Mouse (Mus musculus): ENCODE data around the gene Nsg2. TPM values are rescaled to one million over a fixed set of nuclear protein-coding genes. Genes with fewer than 3 reads are reported as not detected.
"Not testable (repeated sequence)": the region's sequence is repeated elsewhere in the genome, so short reads cannot be mapped to it uniquely, and the experiment has no call there.

Gene Nsg2
- total RNA-seq (2021): 100 to 1,000 TPM; 605 to 615 TPM
- long read RNA-seq, experiment 1, transcript Nsg2-201 (5 exons, 2,239 nt): major isoform, 12 of 74 reads
- long read RNA-seq, experiment 1, partial matches to known transcripts: 55 of 74 reads
- long read RNA-seq, experiment 1, other reads (novel, unspliced or antisense): 3 of 74 reads
- long read RNA-seq, experiment 2, partial matches to known transcripts: 40 of 52 reads
- long read RNA-seq, experiment 2, other reads (novel, unspliced or antisense): 4 of 52 reads

- peak; percentile 68 for TF ChIP-seq CTCF (IDR thresholded peaks at IDR 0.05)
- peak within 1 kb of the TSS; percentile 62 for H3K4me3 ChIP-seq
- peak; percentile 89 to 90 for DNase-seq (ENCODE audit: extremely low spot score in 1 of 2, low spot score in 2 of 2)
- peak within 1 kb of the TSS; percentile 94 for H3K27ac ChIP-seq
- intact Hi-C loops (cut with DNase I): loop anchor here (1.0 to 5.0 kb wide), 4 partner anchors 61 to 162 kb away; no protein-coding TSS in a partner anchor
Measured at GRCm38 (mm10) chr11:32000281-32000680, at the start of gene Nsg2. TSS of gene Nsg2 (plus strand) at chr11:32000463.

- no peak for TF ChIP-seq CTCF (IDR thresholded peaks at IDR 0.05)
- Histone ChIP-seq H3K27ac (no peak overlapping the region), H3K4me3 (no peak overlapping the region)
- intact Hi-C loops (cut with DNase I): no loop called here
- DNase-seq (ENCODE audit: extremely low spot score in 1 of 2, low spot score in 2 of 2): no peak
Measured at GRCm38 (mm10) chr11:31960071-31960470, 40.2 kb upstream of the Nsg2 start.

GRCm38 (mm10) chr11:31963993-31964392 is 36.3 kb upstream of the Nsg2 start:
- TF ChIP-seq CTCF (IDR thresholded peaks at IDR 0.05): no peak
- DNase-seq (ENCODE audit: extremely low spot score in 1 of 2, low spot score in 2 of 2): no peak
- H3K27ac ChIP-seq: no peak overlapping the region
- intact Hi-C loops (cut with DNase I): no loop called here
- no peak overlapping the region for H3K4me3 ChIP-seq

GRCm38 (mm10) chr11:31965256-31966134 is 34.8 kb upstream of the Nsg2 start, which contains the start of gene 4930524B15Rik:
TSS of gene 4930524B15Rik (plus strand) at chr11:31965592.
- no peak for DNase-seq (ENCODE audit: extremely low spot score in 1 of 2, low spot score in 2 of 2)
- no peak within 1 kb of the TSS for H3K27ac ChIP-seq
- TF ChIP-seq CTCF (IDR thresholded peaks at IDR 0.05): no peak
- H3K4me3 ChIP-seq: peak within 1 kb of the TSS; percentile 36
- intact Hi-C loops (cut with DNase I): no loop called here

GRCm38 (mm10) chr11:31974132-31974531 is 26.1 kb upstream of the Nsg2 start:
- Histone ChIP-seq H3K27ac (no peak overlapping the region), H3K4me3 (no peak overlapping the region)
- intact Hi-C loops (cut with DNase I): no loop called here
- no peak for TF ChIP-seq CTCF (IDR thresholded peaks at IDR 0.05)
- DNase-seq (ENCODE audit: extremely low spot score in 1 of 2, low spot score in 2 of 2): no peak

- DNase-seq (ENCODE audit: extremely low spot score in 1 of 2, low spot score in 2 of 2): no peak
- intact Hi-C loops (cut with DNase I): no loop called here
- no peak overlapping the region for H3K27ac ChIP-seq
- H3K4me3 ChIP-seq: no peak overlapping the region
- no peak for TF ChIP-seq CTCF (IDR thresholded peaks at IDR 0.05)
Measured at GRCm38 (mm10) chr11:31974826-31975225, 25.4 kb upstream of the Nsg2 start.

- Histone ChIP-seq H3K27ac (no peak overlapping the region), H3K4me3 (no peak overlapping the region)
- no peak for DNase-seq (ENCODE audit: extremely low spot score in 1 of 2, low spot score in 2 of 2)
- intact Hi-C loops (cut with DNase I): no loop called here
- TF ChIP-seq CTCF (IDR thresholded peaks at IDR 0.05): no peak
Measured at GRCm38 (mm10) chr11:31975678-31976077, 24.6 kb upstream of the Nsg2 start.

GRCm38 (mm10) chr11:31976137-31976536 is 24.1 kb upstream of the Nsg2 start:
- no peak for TF ChIP-seq CTCF (IDR thresholded peaks at IDR 0.05)
- intact Hi-C loops (cut with DNase I): no loop called here
- Histone ChIP-seq H3K27ac (no peak overlapping the region), H3K4me3 (no peak overlapping the region)
- DNase-seq (ENCODE audit: extremely low spot score in 1 of 2, low spot score in 2 of 2): no peak

GRCm38 (mm10) chr11:31980089-31980488 is 20.2 kb upstream of the Nsg2 start:
- H3K4me3 ChIP-seq; intact Hi-C loops (cut with DNase I); H3K27ac ChIP-seq; DNase-seq (ENCODE audit: extremely low spot score in 1 of 2, low spot score in 2 of 2): not testable (repeated sequence)

- no peak overlapping the region for H3K4me3 ChIP-seq
- intact Hi-C loops (cut with DNase I): no loop called here
- no peak for TF ChIP-seq CTCF (IDR thresholded peaks at IDR 0.05)
- no peak overlapping the region for H3K27ac ChIP-seq
- no peak for DNase-seq (ENCODE audit: extremely low spot score in 1 of 2, low spot score in 2 of 2)
Measured at GRCm38 (mm10) chr11:31981830-31982229, 18.4 kb upstream of the Nsg2 start.

- intact Hi-C loops (cut with DNase I): not testable (repeated sequence)
Measured at GRCm38 (mm10) chr11:31982247-31982943, 17.9 kb upstream of the Nsg2 start.

GRCm38 (mm10) chr11:31983249-31983648 is 17.0 kb upstream of the Nsg2 start:
- TF ChIP-seq CTCF (IDR thresholded peaks at IDR 0.05): no peak
- no peak overlapping the region for H3K27ac ChIP-seq
- no peak overlapping the region for H3K4me3 ChIP-seq
- no peak for DNase-seq (ENCODE audit: extremely low spot score in 1 of 2, low spot score in 2 of 2)
- intact Hi-C loops (cut with DNase I): no loop called here

More at GRCm38 (mm10) chr11:31982247-31982943, 17.9 kb upstream of the Nsg2 start:
- H3K27ac ChIP-seq; DNase-seq (ENCODE audit: extremely low spot score in 1 of 2, low spot score in 2 of 2); H3K4me3 ChIP-seq: not testable (repeated sequence)
